Mouse (Mus musculus) heart, adult 2 months (tissue): ENCODE measurements at regions not wholly inside any gene's neighbourhood (a gene's known extent, or its start where the extent isn't known, plus 50 kb on each side); places are given as distances from the start of the nearest gene placed in this dataset.

Experiments used
- DNase-seq, 2 experiments: peaks; one replicate each; pipeline ENCODE4 v3.0.0; 2021
- H3K27ac ChIP-seq: fragments of 200-600 bp; 2 replicates; pipeline ENCODE4 v1.8.1; 2022
- H3K27me3 ChIP-seq: fragments of 200-500 bp; 2 replicates; pipeline ENCODE4 v1.6.1; 2012; ENCODE audit warnings: mild to moderate bottlenecking, low read length, inconsistent platforms, mixed read lengths; ENCODE audit not compliant: control insufficient read depth, insufficient read depth
- H3K36me3 ChIP-seq: fragments of 200-500 bp; 2 replicates; pipeline ENCODE4 v1.6.1; 2012; ENCODE audit warnings: low read length, inconsistent platforms; ENCODE audit not compliant: control insufficient read depth, insufficient read depth
- H3K4me1 ChIP-seq: fragments of 200-500 bp; 2 replicates; pipeline ENCODE4 v1.6.1; 2011; ENCODE audit warnings: low read length; ENCODE audit not compliant: control insufficient read depth, insufficient read depth
- H3K4me3 ChIP-seq: fragments of 200-600 bp; 2 replicates; pipeline ENCODE4 v1.8.1; 2022
- H3K79me2 ChIP-seq: fragments of 200-500 bp; replicated peaks from 2 replicates; pipeline ENCODE4 v1.6.1; 2012; ENCODE audit warnings: mild to moderate bottlenecking, inconsistent platforms, low read length, moderate library complexity, mixed read lengths; ENCODE audit not compliant: control insufficient read depth, insufficient read depth
- H3K9ac ChIP-seq: fragments of 200-500 bp; 2 replicates; pipeline ENCODE4 v1.6.1; 2012; ENCODE audit warnings: low read depth, mild to moderate bottlenecking, control low read depth, inconsistent platforms, low read length, mixed read lengths
- CTCF ChIP-seq: fragments of 200-600 bp; IDR thresholded peaks from 2 replicates; pipeline ENCODE4 v1.8.1; 2022; ENCODE audit warnings: antibody characterized with exemption, mild to moderate bottlenecking, moderate library complexity
- EP300 ChIP-seq: fragments of 200-500 bp; IDR thresholded peaks from 2 replicates; pipeline ENCODE4 v1.6.1; 2011; ENCODE audit warnings: low read depth, low read length, control low read depth; ENCODE audit not compliant: insufficient read depth
- POLR2A ChIP-seq: fragments of 200-500 bp; IDR thresholded peaks from 2 replicates; pipeline ENCODE4 v1.6.1; 2011; ENCODE audit warnings: mild to moderate bottlenecking, low read depth, low read length, control low read depth; ENCODE audit not compliant: insufficient read depth
- WGBS: fragments of 180-500 bp; shearing (Covaris S2); methylation state at CpG from one replicate; pipeline ENCODE4 v1.1.7; 2018; 5-methylcytosine and 5-hydroxymethylcytosine counted together
- intact Hi-C: fragments of 180-260 bp; cut with DNase I; formaldehyde crosslinking; loops from one replicate; pipeline ENCODE4 v1.15.1; 2025

- no peak for DNase-seq
- no peak overlapping the region for H3K4me3 ChIP-seq
- intact Hi-C loops: no loop called here
- H3K36me3 ChIP-seq: no peaks in the 10 kb centered on the region
- 85% methylated on average over 8 of the region's 8 CpGs for WGBS
- H3K4me1 ChIP-seq: no peaks in the 10 kb centered on the region
- no peak overlapping the region for H3K9ac ChIP-seq
- no peak overlapping the region for H3K27ac ChIP-seq
- H3K27me3 ChIP-seq: no peaks in the 10 kb centered on the region
- TF ChIP-seq CTCF: no peak
- TF ChIP-seq POLR2A: no peak
- no peak for TF ChIP-seq EP300
- H3K79me2 ChIP-seq: no peaks in the 10 kb centered on the region
Measured at GRCm38 (mm10) chr8:26835076-26835475, 142.0 kb upstream of the Zfp703 start.

GRCm38 (mm10) chr8:26835616-26836015 lies 141.5 kb upstream of the Zfp703 start:
- 52% methylated on average over 6 of the region's 6 CpGs for WGBS
- H3K36me3 ChIP-seq: no peaks in the 10 kb centered on the region
- no peaks in the 10 kb centered on the region for H3K27me3 ChIP-seq
- no peaks in the 10 kb centered on the region for H3K4me1 ChIP-seq
- no peak overlapping the region for H3K4me3 ChIP-seq
- TF ChIP-seq CTCF (no peak), EP300 (no peak), POLR2A (no peak)
- no peaks in the 10 kb centered on the region for H3K79me2 ChIP-seq
- intact Hi-C loops: no loop called here
- no peak for DNase-seq
- no peak overlapping the region for H3K27ac ChIP-seq
- H3K9ac ChIP-seq: no peak overlapping the region

- Histone ChIP-seq H3K27me3 (no peaks in the 10 kb centered on the region), H3K36me3 (no peaks in the 10 kb centered on the region), H3K4me1 (peaks cover 3% of the 10 kb centered on the region; the same call in 1 of the 2 replicates), H3K4me3 (no peak overlapping the region), H3K9ac (no peak overlapping the region), H3K27ac (no peak overlapping the region), H3K79me2 (no peaks in the 10 kb centered on the region)
- no peak for DNase-seq
- intact Hi-C loops: no loop called here
- TF ChIP-seq POLR2A (no peak), CTCF (no peak), EP300 (no peak)
- 98% methylated on average over 7 of the region's 7 CpGs for WGBS
Measured at GRCm38 (mm10) chr8:26836552-26836951, 140.6 kb upstream of the Zfp703 start.

- Histone ChIP-seq H3K4me3 (no peak overlapping the region), H3K36me3 (no peaks in the 10 kb centered on the region), H3K79me2 (no peaks in the 10 kb centered on the region), H3K27me3 (no peaks in the 10 kb centered on the region), H3K4me1 (peaks cover 9% of the 10 kb centered on the region), H3K27ac (no peak overlapping the region), H3K9ac (no peak overlapping the region)
- TF ChIP-seq CTCF (no peak), EP300 (0 out of 2 replicates have a peak, but pooled peaks have one; percentile 25)
- WGBS: 45% methylated on average over 2 of the region's 2 CpGs
- DNase-seq: peak; percentile 31 to 61
- intact Hi-C loops: loop anchor here (5.0 kb wide), 1 partner anchor 42 kb away; no protein-coding TSS in a partner anchor
Measured at GRCm38 (mm10) chr8:26840286-26840685, 136.8 kb upstream of the Zfp703 start.

GRCm38 (mm10) chr8:26840745-26841680 lies 136.1 kb upstream of the Zfp703 start:
- no peak for DNase-seq
- Histone ChIP-seq H3K4me1 (peaks cover 9% of the 10 kb centered on the region), H3K79me2 (no peaks in the 10 kb centered on the region), H3K4me3 (no peak overlapping the region), H3K27me3 (no peaks in the 10 kb centered on the region), H3K27ac (no peak overlapping the region), H3K9ac (no peak overlapping the region), H3K36me3 (no peaks in the 10 kb centered on the region)
- intact Hi-C loops: loop anchor here (5.0 kb wide), 1 partner anchor 41 kb away; no protein-coding TSS in a partner anchor
- WGBS: 71% methylated on average over 12 of the region's 12 CpGs
- TF ChIP-seq POLR2A (no peak), CTCF (no peak), EP300 (no peak)

GRCm38 (mm10) chr8:26843714-26844113 lies 133.4 kb upstream of the Zfp703 start:
- peaks cover 9% of the 10 kb centered on the region for H3K4me1 ChIP-seq
- H3K4me3 ChIP-seq: no peak overlapping the region
- DNase-seq: no peak
- intact Hi-C loops: loop anchor here (5.0 kb wide), 1 partner anchor 39 kb away; no protein-coding TSS in a partner anchor
- no peaks in the 10 kb centered on the region for H3K27me3 ChIP-seq
- no peak overlapping the region for H3K9ac ChIP-seq
- WGBS: 49% methylated on average over 6 of the region's 6 CpGs
- no peaks in the 10 kb centered on the region for H3K79me2 ChIP-seq
- no peaks in the 10 kb centered on the region for H3K36me3 ChIP-seq
- TF ChIP-seq POLR2A: no peak
- TF ChIP-seq CTCF: no peak
- no peak for TF ChIP-seq EP300
- no peak overlapping the region; the same call in 1 of the 2 replicates for H3K27ac ChIP-seq
